Mouse (Mus musculus): ENCODE results near the gene Vmn2r76. TPM values are rescaled to one million over a fixed set of nuclear protein-coding genes. Genes with fewer than 3 reads are reported as not detected.
"Not testable (repeated sequence)": the region's sequence is repeated elsewhere in the genome, so short reads cannot be mapped to it uniquely, and the experiment has no call there.

Vmn2r76 gene
- not detected for total RNA-seq (2021)
- long read RNA-seq, experiment 1: 0 reads
- long read RNA-seq, experiment 2: 0 reads

DNA sequence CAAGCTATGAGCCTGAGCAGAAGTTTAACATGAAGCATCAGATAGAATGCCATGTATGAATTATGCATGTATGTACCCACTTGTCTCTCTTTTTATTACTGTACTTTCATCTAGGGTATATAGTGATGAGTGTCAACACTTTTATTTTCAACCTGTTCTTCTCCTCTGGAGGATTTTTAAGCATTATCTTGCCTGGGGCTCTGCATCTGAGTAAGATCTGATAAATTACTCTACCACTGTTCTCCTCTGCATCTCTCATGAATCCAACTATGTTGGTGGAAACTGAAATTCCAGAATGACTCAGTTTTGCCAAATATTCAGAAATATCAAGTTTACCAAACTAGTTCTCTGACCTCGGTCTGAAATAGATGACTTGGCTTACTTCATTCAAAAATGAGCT, at the start of gene Vmn2r76:
TSS of gene Vmn2r76 (minus strand) at position 101 of the 400 bp plus-strand sequence.
- TF ChIP-seq CTCF (conservative IDR thresholded peaks at IDR 0.05): no peak
- H3K4me3 ChIP-seq: no peak within 1 kb of the TSS
- no peak for DNase-seq (ENCODE audit: low spot score in 2 of 2)
- H3K27ac ChIP-seq: no peak within 1 kb of the TSS

DNA sequence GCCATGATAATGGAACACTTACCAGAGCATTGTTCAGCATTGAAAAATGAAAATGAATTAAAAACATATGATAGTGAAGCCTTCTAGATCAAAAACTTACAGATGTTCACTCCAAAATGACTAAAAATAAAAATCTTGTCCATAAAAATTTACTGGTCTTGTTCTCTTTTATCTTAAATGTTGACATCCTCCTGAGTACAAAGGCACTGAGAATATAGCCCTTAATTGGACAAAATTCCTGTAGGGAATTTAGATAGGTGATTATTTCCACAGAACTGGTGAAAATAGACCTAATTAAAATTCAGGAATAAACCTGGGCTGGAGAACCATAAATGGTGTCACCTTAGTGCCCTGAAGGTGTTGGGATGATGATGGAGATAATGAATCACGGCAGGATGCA, 31.0 kb upstream of the Vmn2r76 start, which contains the start of gene Olfr310:
TSS of gene Olfr310 (minus strand) at position 101 of the 400 bp plus-strand sequence.
- TF ChIP-seq CTCF (conservative IDR thresholded peaks at IDR 0.05): no peak
- no peak for DNase-seq (ENCODE audit: low spot score in 2 of 2)
- Histone ChIP-seq H3K4me3 (no peak within 1 kb of the TSS), H3K27ac (no peak within 1 kb of the TSS)

GRCm38 (mm10) chr7:86211345-86211744, 34.8 kb downstream of the Vmn2r76 start:
- no peak for DNase-seq (ENCODE audit: low spot score in 2 of 2)
- Histone ChIP-seq H3K4me3 (no peak overlapping the region), H3K27ac (no peak overlapping the region)
- TF ChIP-seq CTCF (conservative IDR thresholded peaks at IDR 0.05): peak; percentile 58

- H3K4me3 ChIP-seq; DNase-seq (ENCODE audit: low spot score in 2 of 2); H3K27ac ChIP-seq: not testable (repeated sequence)
Measured at GRCm38 (mm10) chr7:86171678-86172077, 74.4 kb downstream of the Vmn2r76 start, which contains the start of gene Vmn2r75. TSS of gene Vmn2r75 (minus strand) at chr7:86171778.

Other genes starting within 250 kb of the Vmn2r76 start
- gene Vmn2r75, start 74.5 kb downstream of the Vmn2r76 start, total RNA-seq (2021): not detected
- not detected for gene Olfr310, start 30.9 kb upstream of the Vmn2r76 start, total RNA-seq (2021)
- not detected for gene Olfr309, start 67.4 kb upstream of the Vmn2r76 start, total RNA-seq (2021)
- gene Olfr308, start 79.3 kb upstream of the Vmn2r76 start, total RNA-seq (2021): not detected
- not detected for gene Olfr307, start 91.3 kb upstream of the Vmn2r76 start, total RNA-seq (2021)
- gene Olfr305, start 120.6 kb upstream of the Vmn2r76 start, total RNA-seq (2021): not detected
- not detected for gene Olfr304, start 140.3 kb upstream of the Vmn2r76 start, total RNA-seq (2021)
- gene Olfr303, start 151.5 kb upstream of the Vmn2r76 start, total RNA-seq (2021): not detected
- gene Olfr301, start 157.5 kb upstream of the Vmn2r76 start, total RNA-seq (2021): not detected
- not detected for gene Olfr299, start 213.6 kb upstream of the Vmn2r76 start, total RNA-seq (2021)
- not detected for gene Olfr298, start 246.2 kb upstream of the Vmn2r76 start, total RNA-seq (2021)

Measured in layer of hippocampus, adult 2 months (tissue).